Mouse (Mus musculus): ENCODE data around the gene Matn4.

Gene Matn4

DNA sequence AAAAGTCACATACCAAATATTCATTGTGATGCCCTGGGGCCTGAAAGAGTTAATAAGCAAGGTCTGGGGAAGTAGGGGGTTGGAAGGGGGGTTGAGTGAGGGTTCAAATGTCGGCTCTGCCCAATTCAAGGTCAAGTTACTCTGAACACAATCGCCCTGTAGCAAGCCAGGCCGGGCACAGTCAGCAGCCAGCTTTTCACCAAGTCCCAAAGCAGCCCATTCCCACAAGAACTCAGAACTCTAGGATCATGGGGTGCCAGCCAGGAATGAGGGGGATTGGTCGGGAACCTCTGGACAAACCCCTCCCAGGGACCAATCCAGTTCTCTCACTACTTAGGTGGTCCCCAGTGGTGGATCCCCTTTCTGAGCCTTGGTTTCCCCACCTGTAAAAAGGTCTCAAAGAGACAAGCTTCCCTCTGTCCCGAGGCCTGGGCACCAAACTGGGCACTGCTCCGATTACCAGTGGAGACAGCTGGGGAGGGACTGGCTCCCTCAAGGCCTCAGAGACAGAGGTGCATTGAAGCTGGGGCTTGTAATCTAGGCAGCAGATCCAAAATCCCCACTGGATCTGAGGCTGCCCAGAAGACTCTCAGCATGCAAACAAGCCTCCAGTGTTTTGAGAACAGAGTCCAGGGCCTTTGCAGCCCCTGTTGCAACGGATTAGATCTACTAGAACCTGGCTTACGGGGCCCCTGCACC, 31.4 kb upstream of the Matn4 start:
- no peak for DNase-seq (ENCODE audit: low spot score in 2 of 2)

DNA sequence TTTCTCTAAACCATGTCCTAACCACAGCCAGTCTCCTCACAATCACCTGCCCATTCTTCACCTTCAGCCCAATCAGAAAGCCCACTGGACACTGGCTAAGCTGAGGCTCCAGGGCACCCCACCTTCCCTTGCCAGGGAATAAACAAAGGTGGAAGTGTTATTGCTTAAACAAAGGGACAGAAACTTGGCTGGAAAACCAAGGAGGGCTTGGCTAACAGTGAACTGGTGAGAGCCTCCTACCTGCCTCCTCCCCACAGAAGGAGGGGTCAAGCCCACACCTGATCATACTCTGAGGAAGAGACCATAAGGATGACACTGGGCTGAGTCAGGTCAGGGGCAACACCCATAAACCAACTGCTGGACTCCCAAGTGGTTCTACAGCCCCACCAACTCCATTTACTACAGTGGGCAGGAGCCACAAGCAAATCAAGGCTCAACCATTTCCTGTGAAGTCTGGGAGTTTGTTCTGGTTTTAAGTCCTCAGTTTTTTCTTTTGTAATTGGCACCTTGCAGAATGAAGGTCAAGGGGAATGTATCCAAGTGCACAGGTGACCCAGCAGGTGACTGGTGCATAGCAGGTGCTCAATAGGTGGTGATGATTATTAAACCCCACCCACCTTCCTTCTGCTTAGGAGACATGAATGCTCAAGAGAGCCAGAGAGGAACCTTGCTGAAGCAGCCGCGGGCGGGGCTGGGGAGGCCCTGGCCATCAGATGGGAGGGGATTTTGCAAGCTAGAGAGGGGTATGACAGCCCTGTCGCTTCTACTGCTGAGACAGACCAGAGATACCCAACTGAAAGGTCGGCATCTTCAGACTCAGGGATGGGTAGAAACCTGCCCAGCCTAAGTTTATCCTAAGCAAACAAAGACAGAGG, 30.5 kb upstream of the Matn4 start:
- DNase-seq (ENCODE audit: low spot score in 2 of 2): no peak

DNA sequence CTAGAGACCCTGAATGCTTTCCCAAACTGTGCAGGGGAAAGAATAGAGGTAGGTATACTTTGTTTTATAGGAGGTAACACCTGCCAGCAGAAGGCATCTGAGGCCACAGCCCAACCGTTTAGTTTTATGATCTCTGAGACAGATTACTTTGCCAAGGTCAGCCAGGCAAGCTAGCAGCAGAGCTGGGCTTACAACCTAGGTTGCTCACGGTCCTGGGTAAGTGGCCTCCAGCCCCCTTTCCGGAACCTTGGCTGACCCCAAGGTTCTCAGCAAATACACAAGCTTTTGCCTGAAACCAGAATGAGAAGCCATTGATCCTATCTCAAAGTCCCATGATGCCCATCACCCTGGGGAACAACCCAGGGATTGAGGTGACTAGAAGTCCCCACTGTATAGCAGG, 29.7 kb upstream of the Matn4 start:
- DNase-seq (ENCODE audit: low spot score in 2 of 2): no peak

DNA sequence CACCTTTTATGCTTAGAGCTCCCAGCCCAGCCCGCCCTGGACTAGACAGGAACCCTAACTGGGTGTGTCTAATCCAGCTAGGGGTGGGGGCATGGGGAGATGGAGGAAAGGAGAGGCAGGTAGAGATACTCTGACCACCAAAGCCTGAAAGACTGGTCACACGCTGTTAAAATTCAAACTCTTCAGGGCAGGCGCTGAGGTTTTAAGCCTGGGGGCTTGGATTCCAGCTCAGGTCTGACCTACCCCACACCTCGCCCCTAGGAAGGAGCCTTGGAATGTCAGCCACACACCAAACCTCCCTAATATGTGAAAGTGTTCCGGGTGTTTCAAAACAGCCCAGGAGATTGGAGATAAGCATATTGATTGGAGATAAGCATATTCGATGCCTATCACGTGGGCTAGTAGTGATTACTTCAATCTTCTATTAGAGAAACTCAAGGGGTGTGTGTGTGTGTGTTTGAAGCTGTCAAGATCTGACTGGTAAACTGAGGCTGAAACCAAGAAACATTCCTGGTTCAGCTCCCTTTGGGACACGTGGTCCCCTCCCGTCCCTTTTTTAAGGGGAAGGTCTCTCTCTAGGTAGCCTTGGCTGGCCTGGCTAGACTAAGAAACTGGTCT, 28.4 kb upstream of the Matn4 start:
- DNase-seq (ENCODE audit: low spot score in 2 of 2): no peak

DNA sequence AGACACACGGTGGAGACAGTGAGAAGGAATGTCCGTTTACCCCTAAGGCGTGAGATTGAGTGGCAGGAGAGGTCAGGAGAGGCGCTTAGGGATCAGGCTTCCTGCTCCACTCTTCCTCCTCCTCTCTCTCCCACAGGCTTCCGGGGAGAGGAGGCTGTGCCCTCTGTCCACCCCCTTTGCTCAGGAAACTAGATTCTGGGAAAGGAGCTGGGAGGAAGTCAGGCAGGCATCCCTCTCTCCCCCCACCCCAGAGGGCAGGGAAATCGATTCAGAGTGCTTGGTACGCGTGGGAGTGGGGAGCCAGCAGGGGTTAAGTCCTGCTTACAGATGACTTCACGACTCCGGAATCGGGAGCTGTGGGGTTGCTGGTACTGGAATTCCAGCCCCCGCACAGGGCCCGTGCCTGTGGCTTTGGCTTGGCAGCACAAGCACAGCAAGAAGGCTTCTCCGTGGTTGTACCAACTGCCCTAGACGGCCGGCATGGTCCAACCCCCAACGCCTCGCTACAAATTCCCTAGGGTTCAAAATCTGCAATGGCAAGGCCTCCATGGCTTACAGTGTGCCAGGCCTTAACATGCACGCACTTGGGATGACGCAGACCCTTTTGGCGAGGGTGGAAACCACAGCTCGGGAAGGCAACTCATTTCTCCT, 27.7 kb upstream of the Matn4 start:
- DNase-seq (ENCODE audit: low spot score in 2 of 2): no peak

DNA sequence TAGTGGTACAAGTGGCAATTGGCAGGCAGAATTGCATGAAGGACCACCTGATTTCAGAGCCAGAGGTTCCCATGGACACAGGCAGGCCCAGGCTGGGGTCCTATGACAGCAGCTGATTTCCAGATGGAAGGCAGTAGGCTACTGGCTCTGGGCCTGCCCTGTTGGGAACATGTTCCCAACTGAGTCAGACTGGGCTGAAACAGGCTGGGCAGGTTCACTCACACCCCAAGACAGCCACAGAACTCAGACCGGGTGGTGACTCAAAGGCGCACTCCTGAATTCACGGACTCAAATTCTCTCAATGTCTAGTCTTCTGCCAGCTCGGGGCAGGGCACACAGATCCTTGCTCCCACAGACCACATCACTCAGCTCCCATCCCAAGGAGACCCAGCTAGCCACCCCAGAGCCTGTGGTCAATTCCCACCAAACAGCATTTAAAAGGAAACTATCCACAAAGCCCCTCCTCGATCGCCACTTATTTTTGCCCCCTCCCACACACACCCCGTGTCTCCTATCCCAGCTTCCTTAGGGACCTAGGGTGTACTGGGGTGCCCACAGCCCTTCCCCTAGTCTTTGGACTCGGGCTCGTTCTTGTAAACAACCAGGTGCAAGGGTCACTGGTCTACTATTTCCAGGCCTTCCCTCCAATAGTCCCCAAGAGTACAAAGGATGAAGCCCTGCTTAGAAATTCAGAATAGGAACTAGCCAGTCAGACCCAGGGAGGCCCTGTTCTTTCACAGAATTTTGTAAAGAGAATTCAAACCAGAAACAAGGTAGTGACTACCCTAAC, 26.9 kb upstream of the Matn4 start:
- DNase-seq (ENCODE audit: low spot score in 2 of 2): no peak

DNA sequence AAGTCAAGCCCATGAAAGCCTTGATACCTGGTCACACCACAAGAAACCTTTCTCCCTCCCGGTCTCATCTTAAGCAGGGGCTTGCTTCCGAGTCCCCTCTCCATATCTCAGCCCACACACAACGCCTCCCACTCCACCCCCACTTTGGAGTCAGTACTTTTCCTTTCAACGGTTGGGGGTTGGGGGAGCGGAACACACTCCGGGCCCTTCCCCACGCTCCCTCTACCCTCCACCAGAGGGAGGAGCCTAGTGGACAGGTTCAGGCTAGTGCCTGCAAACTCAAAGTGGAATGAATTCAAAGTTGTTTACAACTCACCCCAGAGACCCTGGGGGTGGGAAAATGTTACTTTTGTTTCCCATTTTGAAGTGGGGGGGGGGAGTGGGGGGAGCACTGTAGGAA, 25.7 kb upstream of the Matn4 start:
- no peak for DNase-seq (ENCODE audit: low spot score in 2 of 2)

DNA sequence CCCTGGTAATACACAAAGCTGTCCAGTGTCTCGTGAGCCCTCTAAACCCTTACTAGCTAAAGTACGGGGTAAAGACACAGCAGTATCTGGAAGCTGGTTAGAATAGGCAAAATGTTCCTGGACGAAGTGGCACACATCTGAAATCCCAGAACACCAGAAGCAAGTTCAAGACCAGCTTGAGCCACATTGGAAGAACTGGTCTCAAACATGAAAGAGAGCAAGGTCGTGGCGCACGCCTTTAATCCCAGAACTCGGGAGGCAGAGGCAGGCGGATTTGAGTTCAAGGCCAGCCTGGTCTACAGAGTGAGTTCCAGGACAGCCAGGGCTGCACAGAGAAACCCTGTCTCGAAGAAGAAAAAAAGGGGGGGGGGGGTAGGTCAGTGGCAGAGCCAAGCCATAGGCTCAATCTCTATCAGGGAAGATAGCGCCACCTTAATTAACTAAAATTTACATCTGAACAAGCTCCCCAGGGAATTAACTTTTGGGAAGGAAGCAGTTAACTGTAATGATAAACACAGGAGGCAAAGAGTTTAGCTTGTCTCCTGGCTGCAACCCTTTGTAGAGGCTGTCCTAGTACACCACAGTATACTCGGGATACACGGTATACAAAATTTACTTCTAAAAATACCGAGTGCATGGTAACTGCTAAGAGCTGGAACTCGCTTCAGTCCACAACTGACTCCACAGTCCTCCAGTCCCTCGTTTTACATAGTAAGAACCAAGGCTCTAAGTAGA, 25.1 kb upstream of the Matn4 start:
- DNase-seq (ENCODE audit: low spot score in 2 of 2): no peak

DNA sequence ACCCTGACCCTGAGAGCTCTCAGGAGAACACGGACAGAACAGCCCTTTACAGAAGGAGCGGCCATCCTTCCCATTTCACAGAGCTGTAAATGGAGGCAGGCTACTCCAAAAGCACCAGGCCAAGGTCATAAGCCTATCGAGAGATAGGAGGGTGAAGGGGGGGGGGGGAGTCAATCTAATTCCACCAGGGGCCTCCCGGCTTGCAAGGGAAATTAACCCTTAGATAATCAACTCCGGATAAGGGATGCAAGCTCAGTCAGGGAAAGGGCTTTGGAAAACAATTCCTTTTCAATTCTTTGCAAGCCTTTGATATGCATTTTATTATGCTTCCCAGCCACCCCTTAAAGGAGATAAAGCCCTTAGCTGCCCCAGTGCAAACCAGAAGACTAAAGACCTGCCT, 23.5 kb upstream of the Matn4 start:
- DNase-seq (ENCODE audit: low spot score in 2 of 2): no peak

GRCm38 (mm10) chr2:164426952-164427351, 22.0 kb upstream of the Matn4 start:
- DNase-seq (ENCODE audit: low spot score in 2 of 2): no peak

GRCm38 (mm10) chr2:164426121-164426520, 21.2 kb upstream of the Matn4 start:
- DNase-seq (ENCODE audit: low spot score in 2 of 2): no peak

DNA sequence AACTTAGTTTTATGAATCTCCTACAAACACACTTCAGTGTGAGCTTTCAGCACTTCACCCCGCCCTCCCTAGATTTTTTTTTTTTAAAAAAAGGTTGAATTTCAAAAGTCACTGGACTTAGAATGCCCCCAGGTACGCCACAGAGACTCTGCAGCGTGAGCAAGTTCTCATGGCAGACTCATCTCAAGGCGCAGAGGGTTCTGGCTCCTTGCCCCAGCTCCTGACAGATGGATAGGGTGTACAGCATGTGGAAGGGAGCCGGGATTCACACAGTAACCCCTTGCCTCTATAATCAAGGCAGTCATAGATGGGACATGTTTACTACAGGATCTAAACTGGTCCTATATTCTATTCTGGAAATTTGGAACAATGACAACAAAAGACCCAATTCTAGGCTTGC, 20.4 kb upstream of the Matn4 start:
- DNase-seq (ENCODE audit: low spot score in 2 of 2): no peak

DNA sequence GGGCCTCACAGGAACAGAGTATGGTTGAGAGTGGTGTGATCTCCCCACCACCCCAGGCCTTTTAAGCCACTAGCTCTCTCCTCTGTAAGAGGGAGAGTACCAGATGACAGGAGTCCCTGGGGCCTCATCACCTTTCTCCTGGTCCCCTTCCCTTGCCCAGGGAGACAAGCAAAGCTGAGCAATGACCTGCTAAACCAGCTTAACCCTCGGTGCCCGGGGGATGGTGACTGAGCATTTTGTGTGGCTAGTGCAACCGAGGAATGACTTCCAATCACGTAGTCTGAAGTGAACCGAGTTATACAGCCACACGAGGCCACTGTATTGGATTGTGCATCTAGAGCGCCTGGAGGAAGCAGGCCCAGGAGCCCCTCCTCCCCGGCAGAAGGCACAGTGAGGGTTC, 19.4 kb upstream of the Matn4 start:
- no peak for DNase-seq (ENCODE audit: low spot score in 2 of 2)

DNA sequence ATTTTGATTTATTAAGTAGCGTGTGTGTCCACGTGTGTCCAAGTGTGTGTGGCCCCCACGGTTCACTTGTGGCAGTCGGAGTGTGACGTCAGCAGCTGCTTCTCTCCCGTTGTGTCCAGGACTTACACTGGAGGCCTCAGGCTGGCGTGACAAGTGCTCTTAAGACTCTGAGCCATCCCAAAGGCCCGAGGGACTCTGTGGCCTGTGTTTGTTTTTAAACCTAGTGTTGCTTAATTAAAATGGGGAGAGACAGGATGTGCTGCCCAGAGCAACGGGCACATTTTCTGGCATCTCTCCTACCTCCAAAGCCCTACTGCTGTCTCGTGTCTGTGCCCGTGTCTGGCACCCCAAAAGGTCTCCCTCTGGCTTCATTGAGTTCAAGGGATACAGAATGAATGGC, 18.5 kb upstream of the Matn4 start:
- no peak for DNase-seq (ENCODE audit: low spot score in 2 of 2)

- DNase-seq (ENCODE audit: low spot score in 2 of 2): no peak
Measured at GRCm38 (mm10) chr2:164422675-164423393, 17.9 kb upstream of the Matn4 start.

- DNase-seq (ENCODE audit: low spot score in 2 of 2): no peak
Measured at GRCm38 (mm10) chr2:164421979-164422378, 17.0 kb upstream of the Matn4 start.

GRCm38 (mm10) chr2:164421306-164421705, 16.3 kb upstream of the Matn4 start:
- no peak for DNase-seq (ENCODE audit: low spot score in 2 of 2)

- no peak for DNase-seq (ENCODE audit: low spot score in 2 of 2)
Measured at GRCm38 (mm10) chr2:164419489-164419888, 14.5 kb upstream of the Matn4 start.

DNA sequence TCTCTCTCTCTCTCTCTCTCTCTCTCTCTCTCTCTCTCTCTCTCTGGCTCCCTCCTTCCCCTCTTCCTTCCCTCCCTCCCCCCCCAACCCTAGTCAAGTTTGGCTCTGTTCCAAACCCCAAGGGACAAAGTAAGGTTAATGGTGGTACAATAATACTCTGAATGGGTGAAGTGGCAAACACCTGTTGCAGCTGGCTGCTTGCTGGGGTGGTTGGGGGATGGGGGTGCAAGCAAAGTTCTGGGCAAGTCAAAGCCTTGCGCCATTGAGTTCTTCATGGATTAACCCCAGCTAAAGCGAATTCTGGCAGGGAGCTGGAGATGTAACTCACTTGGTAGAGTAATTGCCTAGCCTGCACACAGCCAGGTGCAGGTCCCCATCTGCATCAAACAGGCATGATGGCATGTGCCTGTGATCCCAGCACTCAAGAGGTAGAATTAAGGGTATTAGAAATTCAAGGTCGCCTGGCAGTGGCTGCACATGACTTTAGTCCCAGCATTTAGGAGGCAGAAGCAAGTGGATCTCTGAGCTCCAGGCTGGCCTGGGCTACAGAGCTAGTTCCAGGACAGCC, 13.4 kb upstream of the Matn4 start:
- no peak for DNase-seq (ENCODE audit: low spot score in 2 of 2)

- DNase-seq (ENCODE audit: low spot score in 2 of 2): no peak
Measured at GRCm38 (mm10) chr2:164417198-164417597, 12.2 kb upstream of the Matn4 start.
